Mouse (Mus musculus) small intestine, adult 2 months (tissue): ENCODE measurements at regions not wholly inside any gene's neighbourhood (a gene's known extent, or its start where the extent isn't known, plus 50 kb on each side); places are given as distances from the start of the nearest gene placed in this dataset.

Experiments used
- CTCF ChIP-seq: fragments of 200-500 bp; IDR thresholded peaks from 2 replicates; pipeline ENCODE4 v1.5.1; 2012; ENCODE audit warnings: low read depth, mild to moderate bottlenecking, control low read depth, inconsistent platforms, low read length, moderate library complexity, mixed read lengths; ENCODE audit not compliant: insufficient replicate concordance, insufficient read length; ENCODE audit errors: extremely low read depth
- POLR2A ChIP-seq: fragments of 200-500 bp; IDR thresholded peaks from 2 replicates; pipeline ENCODE4 v1.6.1; 2012; ENCODE audit warnings: low read depth, mild to moderate bottlenecking, control low read depth, inconsistent platforms, low read length, moderate library complexity

DNA sequence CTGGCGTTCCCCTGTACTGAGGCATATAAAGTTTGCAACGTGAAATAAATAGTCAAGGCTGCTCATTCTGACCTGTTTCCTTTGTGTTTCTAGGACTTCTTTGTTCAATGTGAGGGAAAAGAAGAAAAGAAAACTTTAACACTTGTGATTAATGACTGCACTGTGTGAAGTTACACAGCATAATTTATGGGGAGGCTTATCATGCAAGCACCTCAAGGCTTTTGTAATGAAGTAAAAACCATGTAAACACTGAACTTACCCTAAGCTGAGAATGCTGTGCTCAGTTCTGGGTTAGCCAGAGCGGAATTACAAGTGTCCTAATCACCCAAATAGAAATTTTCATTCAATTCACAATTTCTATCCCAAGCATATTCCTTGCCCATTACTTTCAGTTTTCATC, 241.2 kb downstream of the Otol1 start:
- TF ChIP-seq CTCF (no peak), POLR2A (no peak)
